Mouse (Mus musculus) gastrocnemius, postnatal 4 days (tissue): ENCODE data around the gene Med13. TPM values are rescaled to one million over a fixed set of nuclear protein-coding genes. Genes with fewer than 3 reads are reported as not detected.
"Not testable (repeated sequence)": the region's sequence is repeated elsewhere in the genome, so short reads cannot be mapped to it uniquely, and the experiment has no call there.

Experiments used
- DNase-seq, 2 experiments: peaks; one replicate each; pipeline ENCODE4 v3.0.0; 2021 to 2022; ENCODE audit warnings: low spot score in 2 of 2, mixed read lengths in 2 of 2
- total RNA-seq, 2 experiments: library from RNA; stranded (reverse); gene quantifications; 2 replicates each; pipeline ENCODE4 v1.2.3; 2021

Med13 gene
- total RNA-seq, 2 experiments from 2014 or later, result 47.8 to 51.6 TPM

- DNase-seq, result not testable (repeated sequence)
Observed at GRCm38 (mm10) chr11:86314992-86315391, 42.4 kb downstream of the Med13 start.

GRCm38 (mm10) chr11:86310280-86310679, 47.1 kb downstream of the Med13 start:
- DNase-seq, result no peak

- DNase-seq, result not testable (repeated sequence)
Observed at GRCm38 (mm10) chr11:86292201-86292600, 65.2 kb downstream of the Med13 start.

- DNase-seq, result no peak
Observed at GRCm38 (mm10) chr11:86291714-86292113, 65.7 kb downstream of the Med13 start.

GRCm38 (mm10) chr11:86285729-86286128, 71.7 kb downstream of the Med13 start:
- DNase-seq, result no peak

- DNase-seq, result no peak
Observed at GRCm38 (mm10) chr11:86278442-86279102, 78.8 kb downstream of the Med13 start.

GRCm38 (mm10) chr11:86257460-86258076, 99.8 kb downstream of the Med13 start, which contains the start of gene Ints2:
Ints2 (minus strand) TSS chr11:86257575.
- DNase-seq, result peak; percentile 96

- DNase-seq, result peak in 1 of 2 experiments; percentile 35
Observed at GRCm38 (mm10) chr11:86257054-86257453, 100.3 kb downstream of the Med13 start.

GRCm38 (mm10) chr11:86253342-86253741, 104.1 kb downstream of the Med13 start:
- DNase-seq, result no peak

GRCm38 (mm10) chr11:86232446-86232845, 125.0 kb downstream of the Med13 start:
- DNase-seq, result no peak

- no peak for DNase-seq
Observed at GRCm38 (mm10) chr11:86231781-86232350, 125.5 kb downstream of the Med13 start.

- DNase-seq, result no peak
Observed at GRCm38 (mm10) chr11:86226646-86227180, 130.7 kb downstream of the Med13 start.

GRCm38 (mm10) chr11:86225761-86226160, 131.6 kb downstream of the Med13 start:
- no peak for DNase-seq

Other genes with a start within 250 kb of the Med13 start
- gene Brip1, start 156.4 kb downstream of the Med13 start, total RNA-seq, result 1 to 10 TPM; 4.9 to 5.3 TPM
- gene Ints2, start 100.0 kb downstream of the Med13 start, total RNA-seq, result 10 to 100 TPM; 13.2 to 14.6 TPM
- 10 to 100 TPM; 38.1 to 40.2 TPM for gene Rnft1, start 127.1 kb upstream of the Med13 start, total RNA-seq
- gene Rps6kb1, start 187.2 kb upstream of the Med13 start, total RNA-seq, result 10 to 100 TPM; 50.5 to 56.8 TPM
- gene Tubd1, start 187.4 kb upstream of the Med13 start, total RNA-seq, result 1 to 10 TPM; 5.0 to 5.2 TPM